Mouse (Mus musculus): ENCODE measurements around the gene Tle1. TPM values are rescaled to one million over a fixed set of nuclear protein-coding genes. Genes with fewer than 3 reads are reported as not detected.

Tle1 gene
- total RNA-seq (2014; rRNA removed) (77.9 and 91.6 TPM in 2 replicates), polyA plus RNA-seq (2015; fragmentation: Nextera tagmentation; extraction: Ambion mirVana) (20.5 and 23.0 TPM in 2 replicates)

- Histone ChIP-seq H3K27ac (ENCODE audit: low read depth, low read length) (peak within 1 kb of the TSS; percentile 82), H3K36me3 (ENCODE audit: insufficient read depth, low read length) (no peaks in the 10 kb centered on the region), H3K9ac (replicated peaks; ENCODE audit: low read length, poor library complexity, severe bottlenecking) (peak within 1 kb of the TSS; percentile 78), H3K9me3 (ENCODE audit: low read length) (no peaks in the 10 kb centered on the region), H3K4me3 (ENCODE audit: low read depth, low read length) (peak within 1 kb of the TSS; percentile 83), H3K4me1 (ENCODE audit: insufficient read depth, low read length) (peaks cover 7% of the 10 kb centered on the region; the same call in 1 of the 2 replicates), H3K4me2 (ENCODE audit: low read depth, low read length, poor library complexity, severe bottlenecking) (peak within 1 kb of the TSS; percentile 73), H3K27me3 (ENCODE audit: insufficient read depth, low read length) (no peaks in the 10 kb centered on the region)
- ATAC-seq (ENCODE audit: low FRiP score): peak; percentile 98
- TF ChIP-seq CTCF (IDR thresholded peaks at IDR 0.05): no peak
- DNase-seq (ENCODE audit: low spot score): peak; percentile 99
- under 1% methylated on average over 85 of the region's 107 CpGs for WGBS
These were observed at the start of gene Tle1 for GRCm38 (mm10) chr4:72200559-72201409. Gene Tle1 (minus strand): TSS chr4:72200919.

GRCm38 (mm10) chr4:72233584-72234219 is 33.0 kb upstream of the Tle1 start:
- Histone ChIP-seq H3K4me1 (ENCODE audit: insufficient read depth, low read length) (no peaks in the 10 kb centered on the region), H3K9ac (replicated peaks; ENCODE audit: low read length, poor library complexity, severe bottlenecking) (no peak overlapping the region), H3K4me2 (ENCODE audit: low read depth, low read length, poor library complexity, severe bottlenecking) (no peak overlapping the region), H3K4me3 (ENCODE audit: low read depth, low read length) (no peak overlapping the region), H3K27ac (ENCODE audit: low read depth, low read length) (no peak overlapping the region), H3K27me3 (ENCODE audit: insufficient read depth, low read length) (no peaks in the 10 kb centered on the region), H3K36me3 (ENCODE audit: insufficient read depth, low read length) (no peaks in the 10 kb centered on the region), H3K9me3 (ENCODE audit: low read length) (no peaks in the 10 kb centered on the region)
- ATAC-seq (ENCODE audit: low FRiP score) (no peak), DNase-seq (ENCODE audit: low spot score) (peak; percentile 1)
- no peak for TF ChIP-seq CTCF (IDR thresholded peaks at IDR 0.05)
- WGBS: 22% methylated on average over 4 of the region's 4 CpGs

GRCm38 (mm10) chr4:72232206-72232605 is 31.5 kb upstream of the Tle1 start:
- DNase-seq (ENCODE audit: low spot score): no peak
- Histone ChIP-seq H3K4me1 (ENCODE audit: insufficient read depth, low read length) (no peaks in the 10 kb centered on the region), H3K9me3 (ENCODE audit: low read length) (no peaks in the 10 kb centered on the region), H3K9ac (replicated peaks; ENCODE audit: low read length, poor library complexity, severe bottlenecking) (no peak overlapping the region), H3K27me3 (ENCODE audit: insufficient read depth, low read length) (no peaks in the 10 kb centered on the region), H3K4me2 (ENCODE audit: low read depth, low read length, poor library complexity, severe bottlenecking) (no peak overlapping the region), H3K4me3 (ENCODE audit: low read depth, low read length) (no peak overlapping the region), H3K36me3 (ENCODE audit: insufficient read depth, low read length) (no peaks in the 10 kb centered on the region), H3K27ac (ENCODE audit: low read depth, low read length) (no peak overlapping the region)
- 93% methylated on average over 3 of the region's 3 CpGs for WGBS
- TF ChIP-seq CTCF (IDR thresholded peaks at IDR 0.05): no peak
- no peak for ATAC-seq (ENCODE audit: low FRiP score)

DNA sequence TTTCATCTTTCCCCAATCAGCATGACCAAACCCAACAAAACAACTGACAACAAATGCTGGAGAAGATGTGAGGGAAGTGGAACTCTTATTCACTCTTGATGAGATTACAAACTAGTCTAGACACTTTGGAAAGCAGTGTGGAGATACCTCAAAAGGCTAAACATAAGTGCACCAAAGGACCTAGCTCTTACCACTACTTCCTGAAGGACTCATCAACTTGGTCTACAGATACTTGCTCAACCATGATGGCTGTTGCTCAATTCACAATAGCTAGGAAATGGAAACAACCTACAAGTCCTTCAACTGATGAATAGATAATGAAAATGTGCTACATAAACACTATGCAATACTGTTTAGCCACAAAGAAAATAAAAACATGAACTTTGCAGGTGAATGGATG is 30.1 kb upstream of the Tle1 start:
- Histone ChIP-seq H3K36me3 (ENCODE audit: insufficient read depth, low read length) (no peaks in the 10 kb centered on the region), H3K9me3 (ENCODE audit: low read length) (no peaks in the 10 kb centered on the region), H3K9ac (replicated peaks; ENCODE audit: low read length, poor library complexity, severe bottlenecking) (no peak overlapping the region), H3K27ac (ENCODE audit: low read depth, low read length) (no peak overlapping the region), H3K4me2 (ENCODE audit: low read depth, low read length, poor library complexity, severe bottlenecking) (no peak overlapping the region), H3K27me3 (ENCODE audit: insufficient read depth, low read length) (no peaks in the 10 kb centered on the region), H3K4me3 (ENCODE audit: low read depth, low read length) (no peak overlapping the region), H3K4me1 (ENCODE audit: insufficient read depth, low read length) (no peaks in the 10 kb centered on the region)
- no peak for TF ChIP-seq CTCF (IDR thresholded peaks at IDR 0.05)
- ATAC-seq (ENCODE audit: low FRiP score): no peak
- DNase-seq (ENCODE audit: low spot score): no peak

DNA sequence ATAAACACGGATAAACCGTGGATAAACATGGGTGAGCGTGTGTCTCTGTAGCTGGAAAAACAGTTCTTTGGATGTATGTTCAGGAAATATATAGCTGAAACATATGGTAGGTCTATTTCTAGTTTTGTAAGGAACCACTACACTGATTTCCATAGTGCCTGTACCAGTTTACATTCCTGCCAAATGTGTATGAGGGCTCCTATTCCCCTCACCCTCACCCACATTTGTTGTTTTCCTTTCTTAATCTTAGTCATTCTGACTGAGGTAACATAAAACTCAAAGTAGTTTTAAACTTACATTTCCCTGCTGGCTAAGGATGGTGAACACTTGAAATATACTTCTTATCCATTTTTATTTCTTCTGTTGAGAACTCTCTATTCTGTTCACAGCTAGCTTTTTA is 20.9 kb upstream of the Tle1 start:
- Histone ChIP-seq H3K4me1 (ENCODE audit: insufficient read depth, low read length) (no peaks in the 10 kb centered on the region), H3K36me3 (ENCODE audit: insufficient read depth, low read length) (no peaks in the 10 kb centered on the region), H3K4me2 (ENCODE audit: low read depth, low read length, poor library complexity, severe bottlenecking) (no peak overlapping the region), H3K27me3 (ENCODE audit: insufficient read depth, low read length) (no peaks in the 10 kb centered on the region), H3K9me3 (ENCODE audit: low read length) (no peaks in the 10 kb centered on the region), H3K27ac (ENCODE audit: low read depth, low read length) (no peak overlapping the region), H3K9ac (replicated peaks; ENCODE audit: low read length, poor library complexity, severe bottlenecking) (no peak overlapping the region), H3K4me3 (ENCODE audit: low read depth, low read length) (no peak overlapping the region)
- WGBS: 93% methylated on average over 3 of the region's 3 CpGs
- no peak for DNase-seq (ENCODE audit: low spot score)
- no peak for ATAC-seq (ENCODE audit: low FRiP score)
- no peak for TF ChIP-seq CTCF (IDR thresholded peaks at IDR 0.05)
